Mouse (Mus musculus) adrenal gland, postnatal 4 days (tissue): Measurements from ENCODE around the gene Tssc4. TPM values are rescaled to one million over a fixed set of nuclear protein-coding genes. Genes with fewer than 3 reads are reported as not detected.

Experiments used
- DNase-seq, 2 experiments: peaks; one replicate each; pipeline ENCODE4 v3.0.0; 2021 to 2022; ENCODE audit warnings: low spot score in 2 of 2, mixed read lengths in 2 of 2
- total RNA-seq, 2 experiments: library from RNA; stranded (reverse); gene quantifications; 2 replicates each; pipeline ENCODE4 v1.2.3; 2021

Tssc4 gene
- total RNA-seq, 2 experiments from 2014 or later = 40.1 to 42.4 TPM

GRCm38 (mm10) chr7:143108200-143108599 is 39.2 kb downstream of the Tssc4 start:
- DNase-seq = no peak

GRCm38 (mm10) chr7:143108996-143109660 is 40.1 kb downstream of the Tssc4 start:
- DNase-seq = no peak

GRCm38 (mm10) chr7:143109696-143110095 is 40.6 kb downstream of the Tssc4 start:
- DNase-seq = no peak

- no peak for DNase-seq
Measured at GRCm38 (mm10) chr7:143110803-143111202, 41.8 kb downstream of the Tssc4 start.

- no peak for DNase-seq
Measured at GRCm38 (mm10) chr7:143111719-143112118, 42.7 kb downstream of the Tssc4 start.

- no peak for DNase-seq
Measured at GRCm38 (mm10) chr7:143112395-143112794, 43.3 kb downstream of the Tssc4 start.

GRCm38 (mm10) chr7:143114773-143115172 is 45.7 kb downstream of the Tssc4 start:
- DNase-seq = no peak

GRCm38 (mm10) chr7:143116521-143116920 is 47.5 kb downstream of the Tssc4 start:
- DNase-seq = no peak

GRCm38 (mm10) chr7:143119407-143119806 is 50.4 kb downstream of the Tssc4 start:
- DNase-seq = no peak

- no peak for DNase-seq
Measured at GRCm38 (mm10) chr7:143119826-143120225, 50.8 kb downstream of the Tssc4 start.

Other genes with a start within 250 kb of the Tssc4 start
- 100 to 1,000 TPM; 528 to 536 TPM for gene Th, start 138.1 kb upstream of the Tssc4 start, total RNA-seq
- under 1 TPM; 0.36 to 0.96 TPM for gene Ascl2, start 100.0 kb upstream of the Tssc4 start, total RNA-seq
- gene Tspan32, start 64.2 kb upstream of the Tssc4 start, total RNA-seq = 1 to 10 TPM; 1.5 to 2.6 TPM
- 100 to 1,000 TPM; 659 to 670 TPM for gene Cd81, start 16.5 kb upstream of the Tssc4 start, total RNA-seq
- 1 to 10 TPM; 5.2 to 6.0 TPM for gene Trpm5, start 25.4 kb downstream of the Tssc4 start, total RNA-seq
- gene Kcnq1, start 37.1 kb downstream of the Tssc4 start, total RNA-seq = 1 to 10 TPM; 3.4 to 5.6 TPM